Mouse (Mus musculus) liver, postnatal 0 days (tissue): ENCODE measurements around the gene Arhgef38.

ENCODE experiments used
- CTCF ChIP-seq: sonication (generic); IDR thresholded peaks from 2 replicates; pipeline ENCODE4 v1.5.1; 2016; ENCODE audit warnings: antibody characterized with exemption, low read depth
- EP300 ChIP-seq: IDR thresholded peaks from 2 replicates; pipeline ENCODE4 v1.6.1; 2016; ENCODE audit warnings: antibody characterized with exemption, low read depth, mild to moderate bottlenecking

- TF ChIP-seq CTCF (no peak), EP300 (no peak)
Measured at GRCm38 (mm10) chr3:133176033-133176750, 58.6 kb downstream of the Arhgef38 start.
